Mouse (Mus musculus): Measurements from ENCODE around the gene Ripor2.

The Ripor2 gene

GRCm38 (mm10) chr13:24581833-24582232 lies at the start of gene Ripor2:
Ripor2 (plus strand) TSS chr13:24582189.
- DNase-seq (ENCODE audit: low read depth): no peak

GRCm38 (mm10) chr13:24536531-24537167 lies 45.3 kb upstream of the Ripor2 start:
- peak; percentile 72 for DNase-seq (ENCODE audit: low read depth)

GRCm38 (mm10) chr13:24538012-24538411 lies 44.0 kb upstream of the Ripor2 start:
- no peak for DNase-seq (ENCODE audit: low read depth)

GRCm38 (mm10) chr13:24538941-24539340 lies 43.0 kb upstream of the Ripor2 start:
- DNase-seq (ENCODE audit: low read depth): peak; percentile 45

- no peak for DNase-seq (ENCODE audit: low read depth)
Measured at GRCm38 (mm10) chr13:24545677-24546076, 36.3 kb upstream of the Ripor2 start.

GRCm38 (mm10) chr13:24546801-24547459 lies 35.1 kb upstream of the Ripor2 start:
- no peak for DNase-seq (ENCODE audit: low read depth)

GRCm38 (mm10) chr13:24548911-24549310 lies 33.1 kb upstream of the Ripor2 start:
- no peak for DNase-seq (ENCODE audit: low read depth)

- no peak for DNase-seq (ENCODE audit: low read depth)
Measured at GRCm38 (mm10) chr13:24551100-24551931, 30.7 kb upstream of the Ripor2 start.

GRCm38 (mm10) chr13:24552039-24552438 lies 29.9 kb upstream of the Ripor2 start:
- DNase-seq (ENCODE audit: low read depth): no peak

GRCm38 (mm10) chr13:24561391-24561790 lies 20.6 kb upstream of the Ripor2 start:
- no peak for DNase-seq (ENCODE audit: low read depth)

- DNase-seq (ENCODE audit: low read depth): no peak
Measured at GRCm38 (mm10) chr13:24564706-24565105, 17.3 kb upstream of the Ripor2 start.

GRCm38 (mm10) chr13:24565230-24565949 lies 16.6 kb upstream of the Ripor2 start:
- DNase-seq (ENCODE audit: low read depth): peak; percentile 21

- no peak for DNase-seq (ENCODE audit: low read depth)
Measured at GRCm38 (mm10) chr13:24565950-24566320, 16.1 kb upstream of the Ripor2 start.

- DNase-seq (ENCODE audit: low read depth): no peak
Measured at GRCm38 (mm10) chr13:24567176-24567811, 14.7 kb upstream of the Ripor2 start.

GRCm38 (mm10) chr13:24569066-24569465 lies 12.9 kb upstream of the Ripor2 start:
- no peak for DNase-seq (ENCODE audit: low read depth)

GRCm38 (mm10) chr13:24570716-24571115 lies 11.3 kb upstream of the Ripor2 start:
- no peak for DNase-seq (ENCODE audit: low read depth)

GRCm38 (mm10) chr13:24571906-24572305 lies 10.1 kb upstream of the Ripor2 start:
- DNase-seq (ENCODE audit: low read depth): no peak

GRCm38 (mm10) chr13:24575126-24575525 lies 6.9 kb upstream of the Ripor2 start:
- no peak for DNase-seq (ENCODE audit: low read depth)

- DNase-seq (ENCODE audit: low read depth): no peak
Measured at GRCm38 (mm10) chr13:24576338-24577119, 5.5 kb upstream of the Ripor2 start.

GRCm38 (mm10) chr13:24578317-24578716 lies 3.7 kb upstream of the Ripor2 start:
- no peak for DNase-seq (ENCODE audit: low read depth)

GRCm38 (mm10) chr13:24580759-24581158 lies 1.2 kb upstream of the Ripor2 start:
- DNase-seq (ENCODE audit: low read depth): no peak
